Mouse (Mus musculus) ES-Bruce4 (cell line): ENCODE results near the gene Lca5l. TPM values are rescaled to one million over a fixed set of nuclear protein-coding genes. Genes with fewer than 3 reads are reported as not detected.

Experiments used
- H3K27ac ChIP-seq: 2 replicates; pipeline ENCODE4 v1.5.1; 2012; ENCODE audit warnings: low read length, inconsistent platforms; ENCODE audit not compliant: insufficient read depth
- H3K27me3 ChIP-seq: 2 replicates; pipeline ENCODE4 v1.6.1; 2012; ENCODE audit warnings: mild to moderate bottlenecking, low read length, inconsistent platforms; ENCODE audit not compliant: control insufficient read depth, poor library complexity, insufficient read depth, severe bottlenecking
- H3K36me3 ChIP-seq: 2 replicates; pipeline ENCODE4 v1.6.1; 2012; ENCODE audit warnings: inconsistent platforms, mild to moderate bottlenecking, low read length, moderate library complexity; ENCODE audit not compliant: control insufficient read depth, poor library complexity, insufficient read depth, severe bottlenecking
- H3K4me1 ChIP-seq: one replicate; pipeline ENCODE4 v1.8.1; 2011; ENCODE audit warnings: low read length; ENCODE audit not compliant: control insufficient read depth, insufficient read depth
- H3K4me3 ChIP-seq: 2 replicates; pipeline ENCODE4 v1.5.1; 2011; ENCODE audit warnings: low read depth, mild to moderate bottlenecking, low read length
- H3K9ac ChIP-seq: 2 replicates; pipeline ENCODE4 v1.6.1; 2012; ENCODE audit warnings: low read depth, mild to moderate bottlenecking, inconsistent platforms; ENCODE audit not compliant: poor library complexity, severe bottlenecking
- H3K9me3 ChIP-seq: replicated peaks from 2 replicates; pipeline ENCODE4 v1.6.1; 2012; ENCODE audit warnings: mild to moderate bottlenecking, low read length, inconsistent platforms; ENCODE audit not compliant: control insufficient read depth, poor library complexity, insufficient read depth, severe bottlenecking
- CTCF ChIP-seq: IDR thresholded peaks from one replicate; pipeline ENCODE4 v1.8.1; 2011; ENCODE audit warnings: low read depth, low read length
- EP300 ChIP-seq: IDR thresholded peaks from 2 replicates; pipeline ENCODE4 v1.6.1; 2011; ENCODE audit warnings: low read depth, low read length; ENCODE audit not compliant: insufficient read depth
- POLR2A ChIP-seq: IDR thresholded peaks from one replicate; pipeline ENCODE4 v1.8.1; 2011; ENCODE audit warnings: low read length; ENCODE audit not compliant: insufficient read depth
- polyA plus RNA-seq: library from polyadenylated mRNA; stranded (reverse); fragments of >200 nt; gene quantifications from 2 replicates; pipeline ENCODE4 v1.2.4, GENCODE M21; 2011; ENCODE audit warnings: low read depth; ENCODE audit not compliant: missing spikeins, insufficient read depth, insufficient read length

Gene Lca5l
- polyA plus RNA-seq, 1 experiment = 0.25 TPM

- H3K9ac ChIP-seq = no peak overlapping the region
- H3K27me3 ChIP-seq = no peaks in the 10 kb centered on the region
- no peaks in the 10 kb centered on the region for H3K36me3 ChIP-seq
- no peak overlapping the region for H3K27ac ChIP-seq
- no peaks in the 10 kb centered on the region for H3K9me3 ChIP-seq
- no peak overlapping the region for H3K4me3 ChIP-seq
- no peak for TF ChIP-seq CTCF
- no peak for TF ChIP-seq EP300
- no peak for TF ChIP-seq POLR2A
- H3K4me1 ChIP-seq = no peaks in the 10 kb centered on the region
Observed at GRCm38 (mm10) chr16:96210856-96211255, 18.8 kb upstream of the Lca5l start.

GRCm38 (mm10) chr16:96209789-96210188, 17.7 kb upstream of the Lca5l start:
- no peak overlapping the region for H3K27ac ChIP-seq
- H3K27me3 ChIP-seq = no peaks in the 10 kb centered on the region
- no peak overlapping the region for H3K4me3 ChIP-seq
- H3K9me3 ChIP-seq = no peaks in the 10 kb centered on the region
- no peak for TF ChIP-seq POLR2A
- no peak for TF ChIP-seq CTCF
- H3K9ac ChIP-seq = no peak overlapping the region
- no peaks in the 10 kb centered on the region for H3K36me3 ChIP-seq
- no peaks in the 10 kb centered on the region for H3K4me1 ChIP-seq

GRCm38 (mm10) chr16:96201485-96202232, 9.6 kb upstream of the Lca5l start:
- TF ChIP-seq CTCF (no peak), POLR2A (no peak)
- no peak overlapping the region for H3K4me3 ChIP-seq
- no peak overlapping the region for H3K27ac ChIP-seq

GRCm38 (mm10) chr16:96200702-96201028, 8.6 kb upstream of the Lca5l start:
- H3K9me3 ChIP-seq = no peaks in the 10 kb centered on the region
- H3K4me1 ChIP-seq = no peaks in the 10 kb centered on the region
- TF ChIP-seq POLR2A = no peak
- TF ChIP-seq EP300 = no peak
- TF ChIP-seq CTCF = no peak
- H3K27ac ChIP-seq = no peak overlapping the region
- H3K4me3 ChIP-seq = peak overlapping the region; percentile 44
- no peaks in the 10 kb centered on the region for H3K36me3 ChIP-seq
- H3K9ac ChIP-seq = peak overlapping the region; percentile 41
- H3K27me3 ChIP-seq = no peaks in the 10 kb centered on the region

More at GRCm38 (mm10) chr16:96201485-96202232, 9.6 kb upstream of the Lca5l start:
- no peaks in the 10 kb centered on the region for H3K9me3 ChIP-seq
- H3K36me3 ChIP-seq = no peaks in the 10 kb centered on the region
- H3K9ac ChIP-seq = no peak overlapping the region
- H3K4me1 ChIP-seq = no peaks in the 10 kb centered on the region
- no peaks in the 10 kb centered on the region for H3K27me3 ChIP-seq

- H3K27me3 ChIP-seq = no peaks in the 10 kb centered on the region
- H3K27ac ChIP-seq = no peak within 1 kb of the TSS
- H3K4me1 ChIP-seq = no peaks in the 10 kb centered on the region
- no peaks in the 10 kb centered on the region for H3K9me3 ChIP-seq
- H3K36me3 ChIP-seq = no peaks in the 10 kb centered on the region
- H3K9ac ChIP-seq = peak within 1 kb of the TSS; percentile 41
- TF ChIP-seq POLR2A (no peak), CTCF (no peak), EP300 (no peak)
- H3K4me3 ChIP-seq = peak within 1 kb of the TSS; percentile 44
Observed at GRCm38 (mm10) chr16:96199913-96200701, 8.0 kb upstream of the Lca5l start, which contains the start of gene Sh3bgr. TSS of gene Sh3bgr (plus strand) at chr16:96200450.

- Histone ChIP-seq H3K27ac (no peak overlapping the region), H3K36me3 (no peaks in the 10 kb centered on the region), H3K4me1 (peaks cover 2% of the 10 kb centered on the region), H3K9ac (no peak overlapping the region), H3K4me3 (no peak overlapping the region), H3K9me3 (no peaks in the 10 kb centered on the region), H3K27me3 (no peaks in the 10 kb centered on the region)
- no peak for TF ChIP-seq CTCF
- TF ChIP-seq POLR2A = no peak
- no peak for TF ChIP-seq EP300
Observed at GRCm38 (mm10) chr16:96187619-96188018, 4.5 kb downstream of the Lca5l start.
